Mouse (Mus musculus) heart, postnatal 0 days (tissue): ENCODE measurements around the gene Lrfn2.

Experiments used
- CTCF ChIP-seq: IDR thresholded peaks from 2 replicates; pipeline ENCODE4 v1.5.1; 2016; ENCODE audit warnings: antibody characterized with exemption, control low read depth, low read depth
- EP300 ChIP-seq: IDR thresholded peaks from 2 replicates; pipeline ENCODE4 v1.6.1; 2016; ENCODE audit warnings: antibody characterized with exemption, low read depth

DNA sequence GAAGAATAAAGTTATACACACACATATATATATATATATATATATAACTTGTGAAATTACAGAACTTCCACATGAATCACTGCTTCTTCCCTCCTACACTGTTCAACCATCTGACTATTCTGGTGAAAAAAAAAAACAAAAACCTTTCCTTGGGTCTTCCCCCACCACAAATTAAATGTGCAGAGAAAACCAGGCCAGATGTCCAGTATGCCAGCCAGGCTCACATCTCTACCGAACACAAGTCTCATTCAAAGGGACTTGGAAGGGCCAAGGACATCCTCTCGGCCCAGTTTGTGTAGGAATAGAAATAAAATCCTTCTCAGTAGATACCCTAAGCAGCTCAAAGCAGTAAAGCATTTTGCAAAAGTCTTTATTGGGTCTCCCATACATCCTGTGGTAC, 179.7 kb downstream of the Lrfn2 start:
- no peak for TF ChIP-seq CTCF
- TF ChIP-seq EP300: no peak
